Mouse (Mus musculus): ENCODE results near the gene 4930467E23Rik.
"Not testable (repeated sequence)": the region's sequence is repeated elsewhere in the genome, so short reads cannot be mapped to it uniquely, and the experiment has no call there.

- TF ChIP-seq CTCF (IDR thresholded peaks at IDR 0.05; ENCODE audit: low read depth); EP300 (optimal IDR thresholded peaks at IDR 0.05): not testable (repeated sequence)
These were observed 14.1 kb upstream of the 4930467E23Rik start for GRCm38 (mm10) chr8:19715266-19715665.

Measured in stomach, postnatal 0 days (tissue).